Mouse (Mus musculus) liver (tissue): ENCODE results near the gene Sephs2.
"Not testable (repeated sequence)": the region's sequence is repeated elsewhere in the genome, so short reads cannot be mapped to it uniquely, and the experiment has no call there.

Experiments used
- DNase-seq: peaks from one replicate; pipeline ENCODE4 v3.0.0-alpha.2; 2020; ENCODE audit warnings: mixed read lengths

Gene Sephs2

DNA sequence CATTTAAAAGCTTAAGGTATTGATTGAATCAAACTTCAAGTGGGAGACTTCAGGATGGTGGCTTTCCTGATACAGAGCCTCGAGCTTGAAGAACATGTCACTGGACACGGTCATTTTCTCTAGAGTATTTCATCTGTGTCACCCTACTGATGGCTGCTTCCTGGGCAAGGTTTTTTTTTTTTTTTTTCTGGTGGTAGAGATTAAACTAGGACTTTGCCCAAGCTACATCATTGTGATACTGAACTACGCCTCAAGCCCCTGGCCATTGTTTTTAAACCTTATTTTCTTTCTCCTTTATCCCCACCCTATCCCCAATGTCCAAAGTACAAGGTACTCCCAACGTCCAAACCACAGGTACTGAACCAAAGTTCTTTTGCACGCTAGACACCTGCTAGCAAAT is 3.2 kb downstream of the Sephs2 start:
- DNase-seq = no peak

DNA sequence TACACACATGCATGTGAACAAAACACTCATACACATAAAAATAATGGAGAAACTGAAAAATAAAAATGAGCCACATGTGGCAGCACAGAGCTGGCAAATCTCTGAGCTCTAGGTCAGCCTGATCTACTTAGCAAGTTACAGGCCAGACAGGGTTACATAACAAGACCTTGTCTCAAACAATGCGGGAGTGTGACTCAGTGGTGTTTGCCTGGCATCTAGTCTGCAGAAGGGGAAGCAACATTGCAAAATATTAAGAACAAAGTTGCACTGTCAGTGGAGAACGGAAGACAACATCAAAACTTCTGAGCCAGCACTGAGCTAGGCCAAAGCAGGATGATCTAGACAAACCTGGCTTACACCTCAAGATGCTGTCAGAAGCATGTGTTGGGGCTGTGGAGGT is 3.6 kb downstream of the Sephs2 start:
- no peak for DNase-seq

DNA sequence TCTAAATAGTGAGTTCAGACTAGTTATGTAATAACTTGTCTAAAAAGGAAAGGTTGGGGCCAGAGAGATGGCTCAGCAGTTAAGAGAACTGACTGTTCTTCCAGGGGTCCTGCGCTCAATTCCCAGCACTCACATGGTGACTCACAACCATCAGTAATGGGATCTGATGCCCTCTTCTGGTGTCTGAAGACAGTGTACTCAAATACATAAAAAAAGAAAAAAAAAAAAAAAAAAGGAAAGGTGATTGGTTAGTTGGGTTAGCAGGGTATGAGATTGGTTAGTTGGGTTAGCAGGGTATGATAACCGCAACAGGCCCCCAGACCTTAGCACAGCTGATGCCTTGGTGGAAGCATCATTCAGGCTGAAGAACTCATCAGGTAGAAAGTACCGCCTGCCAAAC is 10.3 kb downstream of the Sephs2 start:
- no peak for DNase-seq

DNA sequence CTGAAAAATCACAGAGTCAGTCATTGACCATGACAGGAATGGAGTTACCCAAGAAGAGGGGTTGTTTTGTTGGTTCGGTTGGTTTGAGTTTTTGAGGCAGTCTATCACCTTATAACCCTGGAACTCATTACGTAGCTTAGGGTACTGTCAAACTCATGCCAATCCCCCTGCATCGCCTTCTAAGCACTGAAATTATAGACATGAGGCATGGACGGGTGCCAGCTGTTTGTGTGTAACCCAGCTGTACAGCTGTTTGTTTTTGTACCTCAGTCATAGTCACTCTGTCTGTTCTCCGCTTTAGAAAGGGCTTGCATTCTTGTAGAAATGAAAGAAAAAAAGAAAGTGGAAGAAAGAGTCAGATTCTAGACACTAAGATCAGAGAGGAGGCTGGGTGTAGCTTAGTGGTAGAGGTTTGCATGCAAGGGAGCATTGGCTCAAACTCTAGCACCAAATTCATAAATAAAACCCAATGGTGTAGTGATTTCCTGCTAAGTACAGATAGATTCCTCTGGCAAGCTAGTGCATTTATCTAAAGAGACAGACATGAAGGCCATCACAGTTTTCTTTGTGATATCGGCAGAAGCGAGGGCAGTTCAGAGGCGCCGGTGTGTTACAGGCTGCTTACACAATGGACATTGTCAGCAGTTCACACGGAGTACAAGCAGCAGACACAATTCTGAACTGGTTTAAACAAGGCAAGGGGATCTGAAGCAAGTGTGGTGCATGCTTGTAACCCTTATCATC is 11.5 kb downstream of the Sephs2 start:
- no peak for DNase-seq

DNA sequence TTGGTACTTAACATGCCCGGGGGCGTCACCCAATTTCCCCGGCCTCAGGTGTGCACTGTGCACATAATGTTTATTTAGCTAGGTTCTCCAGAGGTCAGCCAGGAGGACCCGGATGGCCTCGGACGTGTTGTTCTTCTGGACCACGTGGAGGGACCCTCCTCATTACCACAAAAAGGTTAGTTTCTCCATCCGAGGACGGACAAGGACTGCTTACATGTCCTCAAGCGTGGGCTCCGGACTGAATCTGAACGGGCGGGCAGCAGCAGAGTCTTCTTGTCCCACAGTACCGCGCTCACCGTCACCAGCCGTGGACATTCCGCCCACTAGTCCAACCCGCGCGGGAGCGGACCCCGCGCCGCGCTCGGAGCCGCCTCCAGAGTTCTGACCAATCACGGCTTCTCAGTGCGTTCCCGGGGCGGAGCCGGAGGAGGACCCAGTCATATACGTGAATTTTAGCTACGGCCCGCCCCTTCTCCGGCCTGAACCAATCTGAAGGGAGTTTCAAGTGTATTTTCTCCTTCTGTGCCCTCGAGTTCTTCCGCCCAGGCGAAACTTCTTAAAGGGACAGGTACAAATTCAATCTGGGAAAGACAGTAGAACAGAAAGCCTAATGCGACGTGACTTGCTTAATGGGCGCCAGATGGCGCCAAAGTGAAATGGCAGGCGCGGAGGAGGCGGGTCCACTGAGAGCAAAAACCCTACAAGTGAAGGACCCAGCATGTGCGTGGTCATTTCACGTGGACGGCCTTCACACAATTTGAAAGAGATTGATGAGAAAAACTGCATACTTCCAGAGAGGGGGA is 13.3 kb downstream of the Sephs2 start, which contains the start of gene Dctpp1:
Gene Dctpp1 (minus strand): TSS at position 401 of the 803 bp plus-strand sequence.
- DNase-seq = peak; percentile 98

- DNase-seq = no peak
These were observed 14.5 kb downstream of the Sephs2 start for GRCm38 (mm10) chr7:127259186-127259905.

GRCm38 (mm10) chr7:127256518-127256917 is 17.3 kb downstream of the Sephs2 start:
- no peak for DNase-seq

DNA sequence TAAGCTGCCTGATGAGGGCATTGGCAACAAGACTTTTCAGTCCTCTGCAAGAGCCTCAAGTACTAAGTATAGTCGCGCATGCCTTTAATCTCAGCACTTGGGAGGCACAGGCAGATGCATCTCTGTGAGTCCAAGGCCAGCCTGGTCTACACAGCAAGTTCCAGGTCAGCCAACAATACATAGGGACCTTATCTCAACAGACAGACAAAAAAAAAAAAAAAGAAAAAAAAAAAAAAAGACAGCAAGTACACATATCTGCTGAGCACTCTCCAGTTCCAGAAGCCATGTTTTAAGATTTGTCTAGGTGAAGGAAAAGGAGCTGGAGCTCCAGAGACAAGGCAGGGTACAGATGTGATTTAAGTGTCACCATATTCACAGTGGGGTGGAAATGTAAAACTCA is 17.9 kb downstream of the Sephs2 start:
- DNase-seq = no peak

- no peak for DNase-seq
These were observed 18.8 kb downstream of the Sephs2 start for GRCm38 (mm10) chr7:127255008-127255407.

DNA sequence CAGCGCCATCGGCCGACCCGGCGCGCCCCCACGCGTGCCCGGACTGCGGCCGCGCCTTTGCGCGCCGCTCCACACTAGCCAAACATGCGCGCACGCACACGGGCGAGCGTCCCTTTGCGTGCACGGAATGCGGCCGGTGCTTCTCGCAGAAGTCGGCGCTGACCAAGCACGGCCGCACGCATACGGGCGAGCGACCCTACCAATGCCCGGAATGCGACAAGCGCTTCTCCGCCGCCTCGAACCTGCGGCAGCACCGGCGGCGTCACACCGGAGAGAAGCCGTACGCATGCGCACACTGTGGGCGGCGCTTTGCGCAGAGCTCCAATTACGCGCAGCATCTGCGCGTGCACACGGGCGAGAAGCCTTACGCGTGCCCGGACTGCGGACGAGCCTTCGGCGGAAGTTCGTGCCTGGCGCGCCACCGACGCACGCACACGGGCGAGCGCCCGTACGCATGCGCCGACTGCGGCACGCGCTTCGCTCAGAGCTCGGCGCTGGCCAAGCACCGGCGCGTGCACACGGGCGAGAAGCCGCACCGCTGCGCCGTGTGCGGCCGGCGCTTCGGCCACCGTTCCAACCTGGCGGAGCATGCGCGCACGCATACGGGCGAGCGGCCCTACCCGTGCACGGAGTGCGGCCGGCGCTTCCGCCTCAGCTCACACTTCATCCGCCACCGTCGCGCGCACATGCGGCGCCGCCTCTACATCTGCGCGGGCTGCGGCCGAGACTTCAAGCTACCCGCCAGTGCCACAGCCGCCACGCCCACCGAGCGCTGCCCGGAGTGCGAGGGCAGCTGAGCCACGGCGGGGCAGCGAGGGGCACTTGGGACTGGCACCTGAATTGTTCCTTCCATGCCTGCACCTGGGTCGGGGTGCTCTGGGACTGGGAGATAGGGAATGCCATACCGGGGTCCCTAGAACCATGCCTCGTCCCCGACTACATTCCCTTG is 19.8 kb downstream of the Sephs2 start:
- DNase-seq = peak; percentile 96

DNA sequence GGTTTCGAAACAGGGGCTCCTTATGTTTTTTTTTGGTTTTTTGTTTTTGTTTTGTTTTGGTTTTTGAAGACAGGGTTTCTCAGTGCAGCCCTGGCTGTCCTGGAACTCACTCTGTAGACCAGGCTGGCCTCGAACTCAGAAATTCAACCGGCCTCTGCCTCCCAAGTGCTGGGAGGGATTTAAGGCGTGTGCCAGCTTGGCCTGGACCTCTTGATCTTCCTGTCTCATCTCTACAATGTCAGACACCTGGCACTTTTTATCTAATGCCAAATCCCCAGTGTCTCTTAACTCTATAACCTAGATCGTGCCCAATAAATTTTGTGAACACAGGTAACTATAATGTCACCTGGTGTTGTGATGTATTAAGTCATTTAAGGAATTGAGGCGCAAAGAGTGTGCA is 20.5 kb downstream of the Sephs2 start:
- DNase-seq = no peak

- DNase-seq = peak; percentile 37
These were observed 21.4 kb downstream of the Sephs2 start for GRCm38 (mm10) chr7:127252414-127252813.

GRCm38 (mm10) chr7:127250511-127250910 is 23.3 kb downstream of the Sephs2 start:
- DNase-seq = not testable (repeated sequence)

- DNase-seq = peak; percentile 64
These were observed 29.0 kb downstream of the Sephs2 start for GRCm38 (mm10) chr7:127244658-127245510.

DNA sequence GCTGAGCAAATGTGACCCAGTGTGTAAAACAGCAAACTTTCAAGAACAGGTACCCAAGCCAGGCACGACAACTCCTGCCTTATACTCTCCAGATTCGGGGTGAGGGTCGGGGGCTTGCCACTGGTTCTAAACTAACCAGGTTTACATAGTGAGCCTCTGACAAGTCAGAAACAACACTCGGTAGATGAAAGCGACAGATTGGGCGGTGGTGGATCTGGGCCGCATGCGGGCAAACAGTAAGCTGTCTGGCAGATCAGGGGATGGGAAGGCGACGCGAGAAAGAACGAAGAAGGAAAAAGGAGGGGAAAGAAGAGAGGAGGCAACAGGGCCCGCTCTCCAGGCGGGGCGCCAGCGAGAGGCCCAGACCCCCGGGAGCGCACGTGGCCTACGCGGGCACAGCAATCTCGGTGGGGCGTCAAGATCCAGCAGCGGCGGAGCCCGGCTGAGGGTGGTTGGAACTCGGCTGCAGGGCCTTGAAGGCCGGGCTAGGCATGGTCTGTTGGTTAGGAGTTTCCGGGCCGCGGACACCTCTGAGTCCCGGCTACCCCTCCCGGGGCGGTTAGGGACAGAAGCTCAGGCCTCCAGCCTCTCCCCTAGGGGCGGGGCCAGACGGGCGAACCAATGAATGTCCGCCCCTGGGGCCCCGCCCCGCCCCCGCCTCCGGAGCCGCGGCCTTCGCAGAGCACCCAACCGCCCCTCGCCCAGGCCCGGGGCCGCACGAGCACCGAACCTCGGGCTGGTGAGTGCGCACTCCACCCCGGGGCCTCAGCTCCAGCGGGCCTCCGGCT is 29.8 kb downstream of the Sephs2 start, which contains the start of gene Zfp771:
Gene Zfp771 (plus strand): TSS at position 405 of the 788 bp plus-strand sequence.
- peak; percentile 98 for DNase-seq

DNA sequence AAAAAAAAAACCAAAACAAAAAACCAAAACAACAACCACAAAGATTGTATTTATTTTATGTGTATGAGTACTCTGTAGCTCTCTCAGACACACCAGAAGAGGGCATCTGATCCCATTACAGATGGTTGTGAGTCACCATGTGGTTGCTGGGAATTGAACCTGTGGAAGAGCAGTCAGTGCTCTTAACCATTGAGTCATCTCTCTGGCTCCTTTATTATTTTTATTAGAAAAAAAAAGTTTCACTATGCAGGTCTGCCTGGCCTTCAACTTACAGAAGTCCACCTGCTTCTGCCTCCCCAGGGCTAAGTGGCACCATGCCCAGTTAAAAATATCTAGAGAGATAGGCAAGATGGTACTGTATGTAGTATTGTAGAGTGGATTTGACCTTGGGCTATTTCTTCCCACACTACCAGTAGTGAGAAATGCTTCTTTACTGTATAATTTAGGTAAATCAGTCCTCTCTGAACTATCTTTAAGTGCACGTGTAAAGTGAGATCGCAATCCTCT is 30.4 kb downstream of the Sephs2 start:
- no peak for DNase-seq

GRCm38 (mm10) chr7:127234777-127235176 is 39.1 kb downstream of the Sephs2 start:
- no peak for DNase-seq

DNA sequence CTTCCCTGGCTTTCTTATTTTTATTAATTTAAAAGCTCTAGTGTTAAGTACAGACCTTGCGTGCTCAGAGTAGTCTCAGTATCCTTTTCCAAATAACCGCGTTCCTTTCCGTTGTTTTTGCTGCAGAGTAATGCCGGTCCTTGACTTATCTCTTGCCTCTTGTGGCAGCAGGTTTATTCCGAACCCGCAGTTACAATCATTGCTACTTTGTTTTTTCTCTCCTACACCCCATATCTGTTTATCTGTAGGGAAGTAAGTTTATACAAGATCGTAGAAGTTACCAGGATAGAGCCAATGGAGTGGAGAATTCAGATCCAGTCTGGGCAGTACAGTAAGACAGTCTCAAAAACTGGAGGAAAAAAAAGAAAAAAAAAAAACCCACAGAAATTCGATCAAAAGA is 40.1 kb downstream of the Sephs2 start:
- no peak for DNase-seq

- DNase-seq = no peak
These were observed 40.5 kb downstream of the Sephs2 start for GRCm38 (mm10) chr7:127233368-127233749.
